Mouse (Mus musculus) ES-E14 (cell line): ENCODE results near the gene Poc1a. TPM values are rescaled to one million over a fixed set of nuclear protein-coding genes. Genes with fewer than 3 reads are reported as not detected.

Experiments
- DNase-seq: peaks from one replicate; pipeline ENCODE4 v3.0.0-alpha.2; 2013; ENCODE audit warnings: low read depth, low spot score
- H3K27ac ChIP-seq: 2 replicates; pipeline ENCODE4 v1.5.1; 2012; ENCODE audit warnings: low read depth, mild to moderate bottlenecking, low read length, moderate library complexity, mixed read lengths; ENCODE audit not compliant: poor library complexity, insufficient read depth, severe bottlenecking
- H3K36me3 ChIP-seq: 2 replicates; pipeline ENCODE4 v1.6.1; 2012; ENCODE audit warnings: mild to moderate bottlenecking, low read length, moderate library complexity, mixed read lengths; ENCODE audit not compliant: control insufficient read depth, poor library complexity, insufficient read depth, severe bottlenecking
- H3K4me1 ChIP-seq, 2 experiments: fragments of 150-350 bp in 1 of 2; sonication (generic) in 1 of 2; 2 replicates each; pipeline ENCODE4 v1.6.1; 2012; ENCODE audit warnings: low read length in 2 of 2, mild to moderate bottlenecking in 1 of 2, mixed read lengths in 1 of 2; ENCODE audit not compliant: control insufficient read depth in 2 of 2, insufficient read depth in 2 of 2, poor library complexity in 1 of 2
- H3K4me3 ChIP-seq, 2 experiments: fragments of 150-350 bp in 1 of 2; sonication (generic) in 1 of 2; 2 replicates each; pipeline ENCODE4 v1.5.1; 2012; ENCODE audit warnings: low read length in 2 of 2, low read depth in 1 of 2, mild to moderate bottlenecking in 1 of 2, mixed read lengths in 1 of 2; ENCODE audit not compliant: insufficient read depth in 1 of 2, poor library complexity in 1 of 2, severe bottlenecking in 1 of 2
- H3K9ac ChIP-seq: 2 replicates; pipeline ENCODE4 v1.6.1; 2012; ENCODE audit warnings: low read depth, mild to moderate bottlenecking, low read length, mixed read lengths; ENCODE audit not compliant: poor library complexity, insufficient read depth, severe bottlenecking
- H3K9me3 ChIP-seq: fragments of 150-350 bp; sonication (generic); 2 replicates; pipeline ENCODE4 v1.6.1; 2012; ENCODE audit warnings: low read depth, mild to moderate bottlenecking, low read length; ENCODE audit not compliant: control insufficient read depth, insufficient read depth
- CHD2 ChIP-seq: IDR thresholded peaks from 2 replicates; pipeline ENCODE4 v1.6.1; 2014; ENCODE audit warnings: mild to moderate bottlenecking, low read depth, low read length, inconsistent platforms
- HCFC1 ChIP-seq: IDR thresholded peaks from 2 replicates; pipeline ENCODE4 v1.6.1; 2012; ENCODE audit warnings: low read length, inconsistent platforms, borderline replicate concordance; ENCODE audit not compliant: insufficient read depth
- MAFK ChIP-seq: IDR thresholded peaks from 2 replicates; pipeline ENCODE4 v1.6.1; 2014; ENCODE audit warnings: mild to moderate bottlenecking, low read depth, low read length, inconsistent platforms; ENCODE audit not compliant: insufficient read depth
- ZC3H11A ChIP-seq: IDR thresholded peaks from 2 replicates; pipeline ENCODE4 v1.6.1; 2012; ENCODE audit warnings: low read depth, mild to moderate bottlenecking, inconsistent platforms, low read length, borderline replicate concordance
- ZNF384 ChIP-seq: IDR thresholded peaks from 2 replicates; pipeline ENCODE4 v1.6.1; 2012; ENCODE audit warnings: low read depth, low read length, inconsistent platforms
- in situ Hi-C, 2 experiments: fragments of 600-800 bp; cut with MboI; formaldehyde crosslinking; loops; one replicate each; pipeline ENCODE4 v1.15.1; 2025; ENCODE audit warnings: low sequenced_read_pairs in 2 of 2, inconsistent platforms in 1 of 2; ENCODE audit not compliant: unreplicated experiment in 2 of 2
- total RNA-seq: library from RNA; depleted of rRNA; stranded (reverse); fragments of 300-350 nt; gene quantifications from 2 replicates; pipeline ENCODE4 v1.2.3, GENCODE M21; 2012

Gene Poc1a
- total RNA-seq, 1 experiment, result 21.2 TPM

- no peak for DNase-seq
- Histone ChIP-seq H3K9me3 (no peaks in the 10 kb centered on the region), H3K27ac (no peak overlapping the region), H3K9ac (no peak overlapping the region), H3K4me3 (peak overlapping the region in 1 of 2 experiments; percentile 12; a peak in 1 of 4 replicates), H3K4me1 (peaks cover 0 to 11% of the 10 kb centered on the region in 2 experiments; a peak in 1 of 4 replicates), H3K36me3 (no peaks in the 10 kb centered on the region)
- in situ Hi-C loops, result no loop called here
- no peak for TF ChIP-seq MAFK
- no peak for TF ChIP-seq ZC3H11A
Measured at GRCm38 (mm10) chr9:106386181-106386864, 105.5 kb downstream of the Poc1a start.

- no peak for TF ChIP-seq ZNF384
- TF ChIP-seq MAFK, result no peak
- TF ChIP-seq ZC3H11A, result no peak
- TF ChIP-seq CHD2, result no peak
- TF ChIP-seq HCFC1, result no peak
- DNase-seq, result no peak
- Histone ChIP-seq H3K9ac (no peak overlapping the region), H3K36me3 (no peaks in the 10 kb centered on the region), H3K9me3 (no peaks in the 10 kb centered on the region), H3K4me1 (no peaks in the 10 kb centered on the region), H3K4me3 (peak overlapping the region in 1 of 2 experiments; percentile 26; a peak in 1 of 4 replicates), H3K27ac (no peak overlapping the region)
- in situ Hi-C loops, result no loop called here
Measured at GRCm38 (mm10) chr9:106392828-106393527, 112.1 kb downstream of the Poc1a start.

GRCm38 (mm10) chr9:106393548-106393947 is 112.7 kb downstream of the Poc1a start:
- no peaks in the 10 kb centered on the region for H3K36me3 ChIP-seq
- in situ Hi-C loops, result no loop called here
- TF ChIP-seq ZC3H11A, result no peak
- TF ChIP-seq MAFK, result no peak
- TF ChIP-seq CHD2, result no peak
- no peak for TF ChIP-seq HCFC1
- no peak for TF ChIP-seq ZNF384
- no peaks in the 10 kb centered on the region for H3K9me3 ChIP-seq
- no peaks in the 10 kb centered on the region for H3K4me1 ChIP-seq
- DNase-seq, result no peak
- H3K4me3 ChIP-seq, result peak overlapping the region in 1 of 2 experiments; percentile 26; a peak in 1 of 4 replicates
- no peak overlapping the region for H3K9ac ChIP-seq
- H3K27ac ChIP-seq, result no peak overlapping the region

GRCm38 (mm10) chr9:106394649-106395602 is 114.1 kb downstream of the Poc1a start:
- Histone ChIP-seq H3K27ac (no peak overlapping the region), H3K9me3 (no peaks in the 10 kb centered on the region), H3K4me1 (no peaks in the 10 kb centered on the region), H3K36me3 (no peaks in the 10 kb centered on the region), H3K4me3 (no peak overlapping the region), H3K9ac (no peak overlapping the region)
- TF ChIP-seq ZNF384, result no peak
- no peak for TF ChIP-seq MAFK
- no peak for TF ChIP-seq CHD2
- no peak for TF ChIP-seq ZC3H11A
- no peak for TF ChIP-seq HCFC1
- no peak for DNase-seq
- in situ Hi-C loops, result no loop called here
